Mouse (Mus musculus) heart, adult 2 months (tissue): ENCODE results near the gene Fam241b.

ENCODE experiments used
- CTCF ChIP-seq: fragments of 200-600 bp; IDR thresholded peaks from 2 replicates; pipeline ENCODE4 v1.8.1; 2022; ENCODE audit warnings: antibody characterized with exemption, mild to moderate bottlenecking, moderate library complexity
- EP300 ChIP-seq: fragments of 200-500 bp; IDR thresholded peaks from 2 replicates; pipeline ENCODE4 v1.6.1; 2011; ENCODE audit warnings: low read depth, low read length, control low read depth; ENCODE audit not compliant: insufficient read depth
- POLR2A ChIP-seq: fragments of 200-500 bp; IDR thresholded peaks from 2 replicates; pipeline ENCODE4 v1.6.1; 2011; ENCODE audit warnings: mild to moderate bottlenecking, low read depth, low read length, control low read depth; ENCODE audit not compliant: insufficient read depth

DNA sequence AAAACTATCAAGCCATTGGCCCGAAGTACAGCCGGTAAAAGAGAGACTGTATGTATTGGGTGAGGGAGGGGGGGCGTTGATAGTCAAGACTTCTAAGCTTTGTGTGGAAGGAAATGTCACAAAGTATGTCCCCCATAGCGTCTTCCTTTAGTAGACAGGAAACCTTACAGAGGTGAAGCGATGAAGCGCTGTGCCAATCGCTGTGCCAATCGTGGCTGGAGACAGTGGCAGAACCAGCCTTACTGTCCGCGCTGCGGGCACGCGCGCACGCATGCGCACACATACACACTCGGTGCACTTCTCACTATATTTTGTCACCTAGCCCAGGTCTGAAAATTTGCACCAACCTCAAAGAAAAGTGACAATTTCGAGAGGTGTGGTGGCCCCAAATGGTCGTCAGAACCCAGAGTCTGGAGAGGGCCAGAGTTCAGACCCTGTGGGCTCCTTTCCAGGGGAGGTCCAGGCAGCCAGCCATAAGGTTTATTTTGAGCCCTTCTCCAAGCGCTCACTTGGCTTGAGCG, 15.9 kb downstream of the Fam241b start:
- TF ChIP-seq POLR2A (no peak), CTCF (no peak), EP300 (no peak)
